Comparison of ENCODE assay signal across 20 mouse cellular contexts in genomic region chr12:119402796-119403195, GRCm38 (mm10).
A peak's percentile ranks its signal among the peaks of the same experiment; 100 is the strongest.
DNase-seq lines count a peak whose midpoint lies in the region; TF ChIP-seq lines count a peak whose summit lies in the region.
"Had no signal": no experiment of that assay in that cellular context is flagged by ENCODE, and none has a peak within 500 bp of the region (broad histone marks: within the 10 kb centered on the region; RNA-seq: fewer than 3 reads in every experiment).

No protein-coding gene starts in this region.

- TF ChIP-seq POLR2A in kidney, adult 2 months (IDR thresholded peaks at IDR 0.05; ENCODE audit: low read depth, low read length): no peak

- H3K4me3 ChIP-seq in kidney, adult 2 months (ENCODE audit: insufficient read depth, low read depth, low read length): no peak overlapping the region
- H3K4me3 ChIP-seq: embryonic facial prominence, embryonic 15.5 days; erythroblast, embryonic 14.5 days; forebrain, embryonic 15.5 days; heart, embryonic 13.5 days; hindbrain, embryonic 15.5 days had no signal

- WGBS in kidney, adult 2 months: 47% methylated on average over 3 of the region's 3 CpGs

- no peaks in the 10 kb centered on the region for H3K27me3 ChIP-seq in kidney, adult 2 months (replicated peaks; ENCODE audit: control insufficient read depth, insufficient read depth, low read length)
- H3K27me3 ChIP-seq: embryonic facial prominence, embryonic 15.5 days; forebrain, embryonic 15.5 days; heart, embryonic 13.5 days; hindbrain, embryonic 15.5 days had no signal

- DNase-seq in kidney, adult 2 months: peak; percentile 48
- DNase-seq in kidney, adult 11 months: no peak
- DNase-seq in kidney, postnatal 14 days: peak; percentile 29
- DNase-seq in kidney, adult 18-20 months: no peak
- DNase-seq in retina, postnatal 1 day: peak; percentile 9
- DNase-seq in retina, embryonic 14.5 days (ENCODE audit: low spot score): no peak
- peak; percentile 27 for DNase-seq in lung, postnatal 36 days
- no peak for DNase-seq in spleen, postnatal 14 days (ENCODE audit: low spot score in 2 of 2)
- DNase-seq: adrenal gland, postnatal 14 days; B cell, adult 2 months; cerebellum, adult 11-12 months; cerebellum, postnatal 10 days; gastrocnemius, postnatal 14 days; heart, postnatal 36 days had no signal

- H3K4me1 ChIP-seq in kidney, adult 2 months (ENCODE audit: control insufficient read depth, insufficient read depth, low read length): no peaks in the 10 kb centered on the region
- H3K4me1 ChIP-seq: embryonic facial prominence, embryonic 15.5 days; forebrain, embryonic 15.5 days; heart, embryonic 13.5 days; hindbrain, embryonic 15.5 days had no signal

- H3K27ac ChIP-seq in kidney, adult 2 months (ENCODE audit: insufficient read depth, low read depth, low read length): no peak overlapping the region
- H3K27ac ChIP-seq: embryonic facial prominence, embryonic 15.5 days; forebrain, embryonic 15.5 days; heart, embryonic 13.5 days; hindbrain, embryonic 15.5 days had no signal

- TF ChIP-seq CTCF in kidney, adult 2 months (conservative IDR thresholded peaks at IDR 0.05; ENCODE audit: insufficient read depth, insufficient read length, low read depth, low read length): no peak

- no peaks in the 10 kb centered on the region for H3K36me3 ChIP-seq in kidney, adult 2 months (ENCODE audit: control insufficient read depth, insufficient read depth, low read length)
- H3K36me3 ChIP-seq: embryonic facial prominence, embryonic 15.5 days; forebrain, embryonic 15.5 days; G1E; heart, embryonic 13.5 days; hindbrain, embryonic 15.5 days had no signal

Comparison
In these comparisons a context has a peak if more than half of its experiments do, and no peak if none do; other contexts are left out.
1. DNase-seq: peak in kidney, adult 2 months (single experiment), kidney, postnatal 14 days (single experiment), retina, postnatal 1 day (single experiment) and lung, postnatal 36 days (single experiment); none in kidney, adult 11 months (single experiment), kidney, adult 18-20 months (single experiment), retina, embryonic 14.5 days (single experiment) and spleen, postnatal 14 days (0 of 2).